Mouse (Mus musculus) midbrain, embryonic 14.5 days (tissue): ENCODE measurements around the gene Ptprj. TPM values are rescaled to one million over a fixed set of nuclear protein-coding genes. Genes with fewer than 3 reads are reported as not detected.

Source experiments
- ATAC-seq: fragments of 200-750 bp; cut with Nextera tagmentation; 2 replicates; pipeline ENCODE4 v1.8.0; 2017; ENCODE audit warnings: moderate number of reproducible peaks, moderate library complexity; ENCODE audit not compliant: low FRiP score, low TSS enrichment
- DNase-seq: peaks from one replicate; pipeline ENCODE4 v3.0.0-alpha.2; 2015
- H3K27ac ChIP-seq: fragments of 300-500 bp; sonication (generic); replicated peaks from 2 replicates; pipeline ENCODE4 v1.5.1; 2014; ENCODE audit warnings: mild to moderate bottlenecking, low read depth, low read length, moderate library complexity
- H3K27me3 ChIP-seq: fragments of 300-500 bp; sonication (generic); 2 replicates; pipeline ENCODE4 v1.6.1; 2014; ENCODE audit warnings: low read length, control low read depth, mixed read lengths; ENCODE audit not compliant: control insufficient read depth, insufficient read depth
- H3K36me3 ChIP-seq: fragments of 300-500 bp; sonication (generic); 2 replicates; pipeline ENCODE4 v1.6.1; 2014; ENCODE audit warnings: low read length, control low read depth; ENCODE audit not compliant: control insufficient read depth, insufficient read depth
- H3K4me1 ChIP-seq: fragments of 300-500 bp; sonication (generic); 2 replicates; pipeline ENCODE4 v1.6.1; 2014; ENCODE audit warnings: mild to moderate bottlenecking, antibody characterized with exemption, low read length, control low read depth; ENCODE audit not compliant: control insufficient read depth, insufficient read depth
- H3K4me2 ChIP-seq: fragments of 300-500 bp; sonication (generic); 2 replicates; pipeline ENCODE4 v1.6.1; 2014; ENCODE audit warnings: mild to moderate bottlenecking, low read length, moderate library complexity
- H3K4me3 ChIP-seq: fragments of 300-500 bp; sonication (generic); replicated peaks from 2 replicates; pipeline ENCODE4 v1.5.1; 2014; ENCODE audit warnings: low read depth, low read length
- H3K9ac ChIP-seq: fragments of 300-500 bp; sonication (generic); replicated peaks from 2 replicates; pipeline ENCODE4 v1.6.1; 2014; ENCODE audit warnings: mild to moderate bottlenecking, low read length, moderate library complexity
- H3K9me3 ChIP-seq: fragments of 300-500 bp; sonication (generic); 2 replicates; pipeline ENCODE4 v1.6.1; 2016; ENCODE audit warnings: low read length, control low read depth, mixed read lengths; ENCODE audit not compliant: control insufficient read depth
- WGBS: fragments of 180-500 bp; shearing (Covaris S2); extraction: QIAGEN DNeasy Blood & Tissue Kit; methylation state at CpG from one replicate; pipeline ENCODE4 v1.1.7; 2014; 5-methylcytosine and 5-hydroxymethylcytosine counted together
- polyA plus RNA-seq: library from polyadenylated mRNA; unstranded; fragments of >200 nt; fragmentation: Nextera tagmentation; extraction: Ambion mirVana; gene quantifications from 2 replicates; pipeline ENCODE4 v1.2.1, GENCODE M21; 2014

Gene Ptprj
- polyA plus RNA-seq, 1 experiment from 2014 or later: 7.1 TPM

- Histone ChIP-seq H3K4me3 (no peak overlapping the region), H3K9me3 (no peaks in the 10 kb centered on the region), H3K36me3 (no peaks in the 10 kb centered on the region), H3K27ac (no peak overlapping the region), H3K4me2 (no peak overlapping the region), H3K9ac (no peak overlapping the region), H3K4me1 (no peaks in the 10 kb centered on the region), H3K27me3 (no peaks in the 10 kb centered on the region)
- WGBS: 97% methylated on average over 4 of the region's 4 CpGs
- ATAC-seq (no peak), DNase-seq (no peak)
Measured at GRCm38 (mm10) chr2:90509268-90509667, 71.2 kb downstream of the Ptprj start.

GRCm38 (mm10) chr2:90506143-90506542 is 74.3 kb downstream of the Ptprj start:
- H3K4me3 ChIP-seq: no peak overlapping the region
- 42% methylated on average over 3 of the region's 3 CpGs for WGBS
- ATAC-seq (no peak), DNase-seq (no peak)
- no peak overlapping the region for H3K4me2 ChIP-seq
- no peaks in the 10 kb centered on the region for H3K4me1 ChIP-seq
- no peak overlapping the region for H3K9ac ChIP-seq
- no peak overlapping the region for H3K27ac ChIP-seq
- no peaks in the 10 kb centered on the region for H3K36me3 ChIP-seq
- H3K27me3 ChIP-seq: no peaks in the 10 kb centered on the region
- H3K9me3 ChIP-seq: no peaks in the 10 kb centered on the region

- no peaks in the 10 kb centered on the region for H3K36me3 ChIP-seq
- no peak overlapping the region for H3K9ac ChIP-seq
- no peaks in the 10 kb centered on the region for H3K4me1 ChIP-seq
- H3K27me3 ChIP-seq: no peaks in the 10 kb centered on the region
- no peak overlapping the region for H3K27ac ChIP-seq
- DNase-seq (no peak), ATAC-seq (no peak)
- no peak overlapping the region for H3K4me2 ChIP-seq
- H3K9me3 ChIP-seq: no peaks in the 10 kb centered on the region
- WGBS: 82% methylated on average over 6 of the region's 6 CpGs
- H3K4me3 ChIP-seq: no peak overlapping the region
Measured at GRCm38 (mm10) chr2:90504731-90505171, 75.7 kb downstream of the Ptprj start.

GRCm38 (mm10) chr2:90503182-90503833 is 77.1 kb downstream of the Ptprj start:
- Histone ChIP-seq H3K9ac (no peak overlapping the region), H3K27ac (no peak overlapping the region), H3K4me2 (no peak overlapping the region), H3K4me3 (no peak overlapping the region), H3K36me3 (no peaks in the 10 kb centered on the region), H3K27me3 (no peaks in the 10 kb centered on the region), H3K9me3 (no peaks in the 10 kb centered on the region), H3K4me1 (no peaks in the 10 kb centered on the region; the same call in 1 of the 2 replicates)
- DNase-seq (no peak), ATAC-seq (no peak)
- 91% methylated on average over 3 of the region's 3 CpGs for WGBS

- no peak overlapping the region for H3K4me3 ChIP-seq
- ATAC-seq: no peak
- H3K27me3 ChIP-seq: no peaks in the 10 kb centered on the region
- H3K27ac ChIP-seq: no peak overlapping the region
- H3K36me3 ChIP-seq: no peaks in the 10 kb centered on the region
- no peak overlapping the region for H3K9ac ChIP-seq
- no peaks in the 10 kb centered on the region for H3K9me3 ChIP-seq
- no peaks in the 10 kb centered on the region; the same call in 1 of the 2 replicates for H3K4me1 ChIP-seq
- DNase-seq: no peak
- no peak overlapping the region for H3K4me2 ChIP-seq
Measured at GRCm38 (mm10) chr2:90502738-90503137, 77.7 kb downstream of the Ptprj start.

GRCm38 (mm10) chr2:90501708-90502107 is 78.7 kb downstream of the Ptprj start:
- ATAC-seq: no peak

GRCm38 (mm10) chr2:90500892-90501291 is 79.6 kb downstream of the Ptprj start:
- no peaks in the 10 kb centered on the region for H3K27me3 ChIP-seq
- no peaks in the 10 kb centered on the region for H3K36me3 ChIP-seq
- H3K27ac ChIP-seq: no peak overlapping the region
- H3K4me3 ChIP-seq: no peak overlapping the region
- H3K9ac ChIP-seq: no peak overlapping the region
- H3K4me2 ChIP-seq: no peak overlapping the region
- ATAC-seq (no peak), DNase-seq (no peak)
- no peaks in the 10 kb centered on the region; the same call in 1 of the 2 replicates for H3K4me1 ChIP-seq
- H3K9me3 ChIP-seq: no peaks in the 10 kb centered on the region

More at GRCm38 (mm10) chr2:90501708-90502107, 78.7 kb downstream of the Ptprj start:
- Histone ChIP-seq H3K27me3 (no peaks in the 10 kb centered on the region), H3K9ac (no peak overlapping the region), H3K4me3 (no peak overlapping the region), H3K27ac (no peak overlapping the region), H3K36me3 (no peaks in the 10 kb centered on the region), H3K9me3 (no peaks in the 10 kb centered on the region), H3K4me2 (no peak overlapping the region), H3K4me1 (no peaks in the 10 kb centered on the region; the same call in 1 of the 2 replicates)
- DNase-seq: no peak
- WGBS: 89% methylated on average over 3 of the region's 3 CpGs

GRCm38 (mm10) chr2:90499002-90499401 is 81.4 kb downstream of the Ptprj start:
- WGBS: 82% methylated on average over 1 of the region's 1 CpGs
- H3K36me3 ChIP-seq: no peaks in the 10 kb centered on the region
- H3K27me3 ChIP-seq: no peaks in the 10 kb centered on the region
- DNase-seq (peak; percentile 24), ATAC-seq (no peak; the same call in 1 of the 2 replicates)
- H3K27ac ChIP-seq: 0 out of 2 replicates have a peak overlapping the region, but pooled peaks have one; percentile 3
- no peaks in the 10 kb centered on the region; the same call in 1 of the 2 replicates for H3K4me1 ChIP-seq
- H3K9me3 ChIP-seq: no peaks in the 10 kb centered on the region
- no peak overlapping the region for H3K9ac ChIP-seq
- no peak overlapping the region for H3K4me2 ChIP-seq
- H3K4me3 ChIP-seq: no peak overlapping the region

- Histone ChIP-seq H3K4me3 (no peak overlapping the region), H3K4me2 (no peak overlapping the region), H3K9ac (no peak overlapping the region), H3K27ac (no peak overlapping the region), H3K4me1 (no peaks in the 10 kb centered on the region; the same call in 1 of the 2 replicates), H3K36me3 (no peaks in the 10 kb centered on the region), H3K9me3 (no peaks in the 10 kb centered on the region), H3K27me3 (no peaks in the 10 kb centered on the region)
- WGBS: 85% methylated on average over 3 of the region's 3 CpGs
- no peak for ATAC-seq
- DNase-seq: no peak
Measured at GRCm38 (mm10) chr2:90497551-90497950, 82.9 kb downstream of the Ptprj start.
